Mouse (Mus musculus) thymus, adult 2 months (tissue): ENCODE measurements around the gene B3galt5.

Experiments used
- CTCF ChIP-seq: fragments of 200-500 bp; IDR thresholded peaks from 2 replicates; pipeline ENCODE4 v1.5.1; 2012; ENCODE audit warnings: mild to moderate bottlenecking, control low read depth, low read length, moderate library complexity, borderline replicate concordance; ENCODE audit not compliant: control insufficient read depth, poor library complexity, insufficient read depth; ENCODE audit errors: extremely low read depth
- POLR2A ChIP-seq: fragments of 200-500 bp; IDR thresholded peaks from 2 replicates; pipeline ENCODE4 v1.6.1; 2012; ENCODE audit warnings: mild to moderate bottlenecking, low read length, control low read depth, moderate library complexity; ENCODE audit not compliant: control insufficient read depth, poor library complexity, insufficient read depth; ENCODE audit errors: extremely low read depth

DNA sequence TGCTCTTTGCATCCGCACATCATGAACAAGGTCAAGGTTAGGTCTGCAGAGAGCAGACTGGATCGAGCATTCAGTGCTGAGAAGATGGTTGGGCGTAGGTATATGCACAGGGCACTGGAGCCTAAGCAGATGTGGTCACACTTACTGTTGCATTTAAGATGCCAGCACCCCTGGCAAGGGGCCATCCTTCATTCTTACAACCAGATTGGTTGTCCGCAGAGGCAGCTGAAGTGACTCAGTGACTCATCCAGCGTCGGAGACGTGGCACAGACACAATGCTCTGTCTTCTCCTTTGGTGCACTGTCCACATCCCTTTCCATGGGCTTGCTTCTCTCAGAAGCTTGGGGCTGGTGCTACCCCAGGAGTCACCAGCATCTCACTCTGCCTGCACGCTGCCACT lies 82.2 kb downstream of the B3galt5 start:
- TF ChIP-seq CTCF (no peak), POLR2A (no peak)
